Mouse (Mus musculus) 416B (cell line): Measurements from ENCODE around the gene Pfn2.
"Not testable (repeated sequence)": the region's sequence is repeated elsewhere in the genome, so short reads cannot be mapped to it uniquely, and the experiment has no call there.

Experiments used
- DNase-seq: peaks from one replicate; pipeline ENCODE4 v3.0.0; 2011; ENCODE audit warnings: low read depth

Pfn2 gene

DNA sequence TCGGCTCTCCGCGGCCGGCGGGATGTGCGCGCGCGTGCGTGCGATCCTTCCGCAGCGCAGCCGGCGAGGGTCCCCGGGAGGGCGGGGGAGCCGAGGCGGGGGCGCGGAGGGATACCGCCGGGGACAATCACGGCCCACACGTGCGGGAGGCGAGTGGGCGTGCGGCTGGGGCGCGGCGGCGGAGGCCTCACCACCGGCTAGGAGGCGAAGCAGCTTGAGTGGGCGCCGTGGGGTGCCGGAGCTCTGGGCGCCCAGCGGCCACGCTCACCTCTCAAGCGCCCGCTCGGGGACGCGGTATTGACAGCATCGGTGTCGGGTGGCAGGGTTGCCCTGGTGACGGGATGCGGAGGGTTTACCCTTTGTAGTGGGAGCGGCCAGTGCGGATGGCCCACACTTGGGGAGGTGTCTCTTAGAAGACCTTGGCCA, at the start of gene Pfn2:
Gene Pfn2 (minus strand): TSS at position 320 of the 426 bp plus-strand sequence.
- no peak for DNase-seq

DNA sequence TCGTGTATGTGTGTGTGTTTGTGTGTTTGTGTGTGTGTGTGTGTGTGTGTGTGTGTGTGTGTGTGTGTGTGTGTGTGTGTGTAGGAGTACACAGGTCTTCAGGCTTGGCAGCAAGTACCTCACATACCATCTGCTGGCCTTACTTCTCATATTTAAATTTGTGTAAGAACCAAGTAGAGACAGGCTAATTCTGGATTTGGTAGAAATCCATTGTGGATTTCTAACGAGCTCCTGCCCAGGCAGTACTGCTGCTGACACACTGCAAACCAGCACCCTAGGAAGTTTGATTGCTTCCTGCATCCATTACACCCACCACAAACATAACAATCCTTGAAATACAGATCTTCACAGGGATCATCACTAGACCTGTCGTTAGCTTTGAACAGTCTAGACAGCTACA, 35.1 kb upstream of the Pfn2 start:
- DNase-seq: no peak

DNA sequence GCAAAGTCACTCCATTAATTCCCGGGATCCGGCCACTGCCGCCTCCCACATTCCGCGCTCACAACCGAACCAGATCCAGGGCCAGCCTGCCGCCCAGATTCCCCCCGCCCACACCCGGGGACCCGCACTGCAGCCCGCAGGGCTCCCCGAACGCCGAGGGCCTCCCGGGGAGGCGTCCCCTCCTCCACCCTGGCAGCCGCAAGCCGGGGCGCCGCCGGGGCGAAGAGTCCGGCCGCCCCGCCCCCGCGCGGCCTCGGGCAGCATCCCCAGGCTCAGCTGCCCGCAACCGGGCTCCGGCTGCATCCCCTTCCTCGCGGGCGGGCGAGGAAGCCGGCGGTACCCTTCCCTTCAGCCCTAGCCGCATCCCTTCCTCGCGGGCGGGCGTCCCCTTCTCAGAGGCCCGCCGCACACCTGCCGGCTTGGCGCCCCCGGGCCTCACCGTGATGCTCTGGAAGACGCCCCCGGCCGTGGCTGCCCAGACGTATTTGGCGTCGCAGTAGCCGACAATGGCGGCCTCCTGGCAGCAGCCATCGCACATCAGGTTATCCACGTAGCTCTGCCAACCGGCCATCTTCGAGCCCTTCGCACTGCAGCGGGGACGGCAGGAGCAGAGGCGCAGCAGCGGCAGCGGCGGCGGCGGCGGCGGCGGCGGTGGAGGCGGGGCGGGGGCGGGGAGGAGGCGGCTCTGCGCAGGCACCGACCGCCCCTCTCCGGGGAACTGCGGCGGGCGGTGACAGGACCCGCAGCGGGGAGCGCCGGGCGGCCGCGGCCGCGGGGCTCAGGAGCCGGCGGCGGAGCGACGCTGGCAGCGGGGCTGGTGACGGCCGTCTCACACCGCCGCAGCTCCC, 743 bp downstream of the Pfn2 start:
- DNase-seq: no peak

DNA sequence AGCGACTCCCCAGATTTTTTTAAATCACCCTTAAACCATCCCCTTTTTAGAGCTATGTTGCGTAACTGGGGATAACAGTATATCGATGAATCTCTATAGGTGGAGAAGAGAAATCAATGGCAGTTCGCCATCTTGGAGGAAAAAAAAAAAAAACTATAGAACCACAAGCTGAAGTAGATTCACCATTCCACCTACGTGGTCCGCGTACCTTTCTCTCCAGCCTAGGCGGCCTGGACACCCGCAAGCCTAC, 1.3 kb downstream of the Pfn2 start:
- DNase-seq: no peak

DNA sequence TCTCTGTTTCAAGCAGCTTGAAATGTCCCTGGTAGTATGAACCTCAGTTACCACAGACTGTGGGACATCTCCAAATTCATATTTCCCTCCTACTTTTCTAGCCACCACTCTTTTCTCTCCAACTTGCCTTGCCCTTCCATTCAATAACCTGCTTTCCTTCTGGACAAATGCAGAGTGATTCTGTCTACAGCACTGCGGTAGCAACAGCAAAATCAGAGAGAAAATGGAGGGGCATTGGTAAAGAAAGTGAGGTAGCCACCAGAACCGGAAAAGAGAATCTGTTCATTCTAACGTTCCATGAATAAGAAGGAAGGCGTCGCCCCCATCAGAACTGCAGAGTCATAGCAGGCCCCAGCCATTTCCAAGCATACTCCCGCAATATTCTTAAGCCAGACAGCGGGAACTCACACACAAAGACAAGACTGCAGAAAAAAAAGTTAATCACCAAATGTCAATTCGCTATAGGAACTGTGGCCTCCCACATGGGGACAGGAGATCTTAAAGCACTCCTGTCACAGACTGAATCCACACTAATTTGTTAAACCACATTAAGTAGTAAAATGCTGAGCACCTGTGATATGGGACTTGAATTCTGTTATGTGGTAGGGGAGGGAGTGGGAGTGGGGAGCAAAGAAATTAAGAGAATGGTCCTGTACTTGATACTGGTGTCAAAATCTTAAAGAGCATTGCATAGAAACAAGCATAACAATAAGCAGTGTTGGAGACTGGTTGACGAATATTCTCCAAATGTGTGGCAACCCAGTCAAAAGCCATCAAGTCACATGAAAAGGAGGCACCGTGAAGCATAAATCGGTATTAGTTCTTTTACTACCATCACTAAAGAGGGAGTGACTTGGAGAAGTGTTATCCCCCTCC, 1.9 kb downstream of the Pfn2 start:
- no peak for DNase-seq

DNA sequence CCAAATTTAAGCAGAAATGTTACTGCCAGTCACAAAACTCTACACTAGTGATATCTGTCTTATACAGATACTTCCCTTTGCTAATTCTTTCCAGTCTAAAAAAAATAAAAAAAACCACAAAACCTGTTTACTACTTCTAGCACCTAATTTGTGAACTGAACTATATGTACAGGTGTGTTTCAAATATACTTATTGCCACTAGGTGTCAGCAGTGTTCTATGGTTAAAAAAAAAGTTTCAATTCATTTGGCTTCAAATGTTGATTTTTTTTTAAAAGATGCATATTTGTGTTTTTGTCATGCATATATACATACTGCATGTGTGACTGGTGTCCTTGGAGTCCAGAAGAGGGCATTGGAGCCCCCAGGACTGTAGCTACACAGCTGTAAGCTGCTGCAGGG, 4.1 kb downstream of the Pfn2 start:
- DNase-seq: peak; percentile 54

DNA sequence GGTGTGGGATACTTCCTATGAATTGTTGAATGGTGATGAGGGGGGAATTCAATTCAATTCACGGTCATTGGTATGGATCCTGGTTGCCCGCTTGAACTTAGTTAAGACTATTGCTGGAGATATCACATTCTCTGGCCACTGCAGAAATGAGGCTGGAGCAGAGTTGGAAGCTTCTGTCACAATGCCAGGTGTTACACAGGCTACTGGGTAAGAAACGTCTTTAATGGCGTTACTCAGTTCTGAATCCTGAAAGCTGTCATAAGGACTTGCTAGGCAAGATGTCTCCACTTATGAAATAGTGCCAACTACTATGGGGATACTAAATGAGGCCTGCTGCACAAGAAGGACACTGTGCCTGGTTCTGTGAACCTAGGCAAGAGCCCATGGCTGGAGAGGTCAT, 11.0 kb downstream of the Pfn2 start:
- no peak for DNase-seq

DNA sequence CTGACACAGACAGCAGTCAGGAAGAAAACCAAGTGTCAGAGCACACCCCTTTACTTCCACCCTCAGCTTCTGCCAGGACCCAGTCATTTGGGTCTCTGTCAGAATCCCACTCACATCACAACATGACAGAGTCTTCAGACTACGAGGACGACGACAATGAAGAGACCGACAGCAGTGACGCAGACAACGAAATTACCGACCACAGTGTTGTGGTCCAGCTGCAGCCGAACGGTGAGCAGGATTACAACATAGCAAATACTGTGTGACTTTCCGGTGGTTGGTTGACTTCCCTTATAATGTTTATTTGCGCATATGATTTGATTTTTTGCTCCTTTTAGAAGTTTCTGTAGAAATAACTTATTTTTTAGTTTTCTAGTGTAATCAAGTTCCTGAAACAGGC, 14.3 kb downstream of the Pfn2 start:
- peak; percentile 53 for DNase-seq

DNA sequence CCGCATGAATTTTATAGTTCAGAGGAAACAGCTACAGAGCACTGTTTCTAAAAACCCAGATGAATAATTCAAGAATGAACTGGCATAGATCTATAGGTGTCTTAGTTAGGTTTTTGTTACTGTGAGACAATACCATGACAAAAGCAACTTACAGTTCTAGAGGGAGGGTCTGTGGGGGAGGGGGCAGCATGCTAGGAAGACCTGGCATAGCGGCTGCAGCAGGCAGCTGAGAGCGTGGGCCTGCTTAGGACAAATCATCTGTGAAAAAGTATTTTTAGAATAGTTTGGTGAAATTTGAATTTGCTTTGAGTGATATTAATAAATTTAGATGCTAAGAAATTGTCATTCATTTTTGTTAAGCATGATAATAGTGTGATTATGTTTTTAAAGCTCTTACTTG, 22.0 kb downstream of the Pfn2 start:
- DNase-seq: no peak

DNA sequence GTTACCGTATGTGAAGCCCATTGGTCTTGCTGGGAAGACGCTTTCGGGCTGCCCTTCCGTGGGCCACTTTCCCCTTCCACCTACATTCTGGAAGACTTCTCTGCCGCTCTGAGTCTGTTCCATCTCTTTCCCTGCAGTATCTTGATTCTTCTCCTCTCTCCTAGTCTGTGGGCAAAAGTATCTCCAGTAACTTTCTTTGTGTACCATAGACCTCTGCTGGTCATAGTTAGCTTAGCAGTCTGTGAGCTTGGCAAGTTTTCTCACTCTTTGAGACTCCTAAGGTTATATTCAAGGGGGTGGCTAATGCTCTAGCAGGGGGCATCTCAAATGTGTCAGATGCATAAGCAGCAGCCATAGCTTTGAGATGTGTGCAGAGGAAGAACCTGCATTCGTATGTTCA, 32.4 kb downstream of the Pfn2 start:
- DNase-seq: peak; percentile 53

DNA sequence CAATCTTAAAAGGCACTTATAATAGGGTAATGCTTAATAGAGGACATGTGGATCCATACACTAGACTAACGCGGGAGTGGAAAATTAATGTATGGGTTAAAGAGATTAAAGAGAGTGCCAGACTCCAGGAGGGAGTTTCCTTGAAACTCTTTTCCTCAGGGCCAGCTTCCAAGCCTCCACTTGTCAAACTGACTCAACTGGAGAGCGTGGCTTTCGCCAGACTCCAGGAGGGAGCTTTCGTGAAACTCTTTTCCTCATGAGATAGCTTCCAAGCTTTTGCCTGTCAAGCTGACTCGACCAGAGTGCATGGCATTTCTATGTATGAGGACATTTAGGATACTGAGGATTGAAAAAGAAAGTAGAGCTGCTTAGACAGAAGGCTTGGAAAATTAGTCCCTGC, 52.8 kb downstream of the Pfn2 start:
- not testable (repeated sequence) for DNase-seq
